Mouse (Mus musculus): ENCODE measurements around the gene Plpp4.

DNA sequence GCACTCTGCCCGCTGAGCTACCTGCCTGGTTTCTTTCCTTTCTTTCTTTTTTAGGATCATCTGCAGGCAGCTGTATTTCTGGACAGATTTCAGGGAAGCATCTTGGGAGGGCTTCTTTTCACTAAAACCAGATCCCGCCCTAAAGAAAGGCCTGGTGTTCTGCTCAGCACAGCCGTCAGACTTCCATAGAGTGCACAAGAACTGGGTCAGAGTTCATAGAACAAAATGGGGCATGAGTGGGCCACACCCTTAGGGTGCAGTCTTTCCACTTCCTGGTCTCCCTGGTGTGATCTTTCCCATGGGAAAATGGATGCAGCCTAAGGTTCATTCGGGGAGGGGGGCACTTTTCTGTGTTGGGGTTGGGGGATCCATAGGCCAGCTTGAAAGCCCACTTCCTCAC lies 22.4 kb downstream of the Plpp4 start:
- TF ChIP-seq POLR2A (IDR thresholded peaks at IDR 0.05; ENCODE audit: borderline replicate concordance, extremely low read depth, insufficient read depth, insufficient read length, poor library complexity, severe bottlenecking): no peak
- no peak for TF ChIP-seq CTCF (IDR thresholded peaks at IDR 0.05; ENCODE audit: borderline replicate concordance, extremely low read depth, insufficient read depth, insufficient read length)

Measured in brain, embryonic 14.5 days (tissue).